Mouse (Mus musculus): ENCODE data around the gene Plcl2.
"Not testable (repeated sequence)": the region's sequence is repeated elsewhere in the genome, so short reads cannot be mapped to it uniquely, and the experiment has no call there.

GRCm38 (mm10) chr17:50570228-50570627 is 61.0 kb downstream of the Plcl2 start:
- TF ChIP-seq MAFK (IDR thresholded peaks at IDR 0.05; ENCODE audit: insufficient read depth, low read depth, low read length); ZC3H11A (IDR thresholded peaks at IDR 0.05; ENCODE audit: borderline replicate concordance, low read depth, low read length); HCFC1 (IDR thresholded peaks at IDR 0.05; ENCODE audit: borderline replicate concordance, insufficient read depth, low read length); ZNF384 (IDR thresholded peaks at IDR 0.05; ENCODE audit: low read depth, low read length): not testable (repeated sequence)

Data from ES-E14 (cell line).